Mouse (Mus musculus) brain, embryonic 14.5 days (tissue): ENCODE measurements around the gene Dkkl1.
"Not testable (repeated sequence)": the region's sequence is repeated elsewhere in the genome, so short reads cannot be mapped to it uniquely, and the experiment has no call there.

ENCODE experiments used
- CTCF ChIP-seq: fragments of 200-500 bp; IDR thresholded peaks from 2 replicates; pipeline ENCODE4 v1.5.1; 2012; ENCODE audit warnings: inconsistent platforms, mild to moderate bottlenecking, moderate library complexity, borderline replicate concordance; ENCODE audit not compliant: insufficient read depth, insufficient read length; ENCODE audit errors: extremely low read depth
- POLR2A ChIP-seq: fragments of 200-500 bp; IDR thresholded peaks from 2 replicates; pipeline ENCODE4 v1.6.1; 2012; ENCODE audit warnings: mild to moderate bottlenecking, inconsistent platforms, borderline replicate concordance; ENCODE audit not compliant: poor library complexity, insufficient read depth, insufficient read length, severe bottlenecking; ENCODE audit errors: extremely low read depth

GRCm38 (mm10) chr7:45255822-45256221 is 43.9 kb upstream of the Dkkl1 start:
- TF ChIP-seq CTCF, POLR2A: not testable (repeated sequence)
